Mouse (Mus musculus): ENCODE measurements at regions not wholly inside any gene's neighbourhood (a gene's known extent, or its start where the extent isn't known, plus 50 kb on each side); places are given as distances from the start of the nearest gene placed in this dataset.

DNA sequence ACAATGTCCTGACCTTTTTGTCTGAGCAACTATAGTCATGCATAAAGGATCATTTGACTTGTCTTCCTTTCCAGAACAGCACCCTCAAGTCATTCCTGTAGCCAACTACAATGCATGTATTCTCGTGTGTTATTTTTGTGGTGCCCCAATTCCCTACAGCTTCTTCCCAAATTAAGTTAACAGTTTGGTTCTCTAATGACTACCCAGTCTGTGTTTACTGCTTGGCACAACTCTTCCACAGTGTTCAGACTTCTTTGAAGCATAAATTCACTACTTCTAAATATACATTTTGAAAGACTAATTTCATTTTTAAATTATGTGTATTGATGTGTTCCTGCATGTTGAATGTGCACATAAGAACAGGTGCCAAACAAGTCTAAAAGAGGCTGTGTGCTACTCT is 2667.1 kb downstream of the 9330182O14Rik start:
- TF ChIP-seq CHD1 (IDR thresholded peaks at IDR 0.05; ENCODE audit: low read depth, low read length) (no peak), E2F4 (IDR thresholded peaks at IDR 0.05; ENCODE audit: insufficient replicate concordance, low read depth, low read length) (no peak), HCFC1 (IDR thresholded peaks at IDR 0.05; ENCODE audit: low read depth, low read length) (no peak)

All from CH12.LX (cell line).